Mouse (Mus musculus) forebrain, embryonic 14.5 days (tissue): Measurements from ENCODE around the gene 4930507D05Rik. TPM values are rescaled to one million over a fixed set of nuclear protein-coding genes. Genes with fewer than 3 reads are reported as not detected.

Experiments
- ATAC-seq: fragments of 200-750 bp; cut with Nextera tagmentation; 2 replicates; pipeline ENCODE4 v1.8.0; 2017; ENCODE audit warnings: mild to moderate bottlenecking, moderate library complexity
- DNase-seq: peaks from one replicate; pipeline ENCODE4 v3.0.0-alpha.2; 2015; ENCODE audit warnings: low spot score
- H3K27ac ChIP-seq: fragments of 300-500 bp; sonication (generic); 2 replicates; pipeline ENCODE4 v1.5.1; 2014; ENCODE audit warnings: low read depth, mild to moderate bottlenecking, control low read depth, low read length, moderate library complexity
- H3K27me3 ChIP-seq: fragments of 300-500 bp; sonication (generic); replicated peaks from 2 replicates; pipeline ENCODE4 v1.6.1; 2014; ENCODE audit warnings: low read length, control low read depth, mixed read lengths; ENCODE audit not compliant: control insufficient read depth, insufficient read depth
- H3K36me3 ChIP-seq: fragments of 300-500 bp; sonication (generic); 2 replicates; pipeline ENCODE4 v1.6.1; 2014; ENCODE audit warnings: low read length, control low read depth; ENCODE audit not compliant: control insufficient read depth, insufficient read depth
- H3K4me1 ChIP-seq: fragments of 300-500 bp; sonication (generic); 2 replicates; pipeline ENCODE4 v1.6.1; 2014; ENCODE audit warnings: antibody characterized with exemption, low read length, control low read depth; ENCODE audit not compliant: control insufficient read depth, insufficient read depth
- H3K4me2 ChIP-seq: fragments of 300-500 bp; sonication (generic); 2 replicates; pipeline ENCODE4 v1.6.1; 2014; ENCODE audit warnings: mild to moderate bottlenecking, control low read depth, low read length
- H3K4me3 ChIP-seq: fragments of 300-500 bp; sonication (generic); 2 replicates; pipeline ENCODE4 v1.5.1; 2014; ENCODE audit warnings: low read depth, low read length, control low read depth
- H3K9ac ChIP-seq: fragments of 300-500 bp; sonication (generic); 2 replicates; pipeline ENCODE4 v1.6.1; 2014; ENCODE audit warnings: mild to moderate bottlenecking, low read length, control low read depth, moderate library complexity
- H3K9me3 ChIP-seq: fragments of 300-500 bp; sonication (generic); replicated peaks from 2 replicates; pipeline ENCODE4 v1.6.1; 2016; ENCODE audit warnings: low read length, control low read depth, mixed read lengths; ENCODE audit not compliant: control insufficient read depth
- WGBS: fragments of 180-500 bp; shearing (Covaris S2); extraction: QIAGEN DNeasy Blood & Tissue Kit; methylation state at CpG from one replicate; pipeline ENCODE4 v1.1.7; 2014; 5-methylcytosine and 5-hydroxymethylcytosine counted together
- polyA plus RNA-seq: library from polyadenylated mRNA; unstranded; fragments of >200 nt; fragmentation: Nextera tagmentation; extraction: Ambion mirVana; gene quantifications from 2 replicates; pipeline ENCODE4 v1.2.1, GENCODE M21; 2014

The 4930507D05Rik gene
- polyA plus RNA-seq: 1.1 and 1.4 TPM in 2 replicates

DNA sequence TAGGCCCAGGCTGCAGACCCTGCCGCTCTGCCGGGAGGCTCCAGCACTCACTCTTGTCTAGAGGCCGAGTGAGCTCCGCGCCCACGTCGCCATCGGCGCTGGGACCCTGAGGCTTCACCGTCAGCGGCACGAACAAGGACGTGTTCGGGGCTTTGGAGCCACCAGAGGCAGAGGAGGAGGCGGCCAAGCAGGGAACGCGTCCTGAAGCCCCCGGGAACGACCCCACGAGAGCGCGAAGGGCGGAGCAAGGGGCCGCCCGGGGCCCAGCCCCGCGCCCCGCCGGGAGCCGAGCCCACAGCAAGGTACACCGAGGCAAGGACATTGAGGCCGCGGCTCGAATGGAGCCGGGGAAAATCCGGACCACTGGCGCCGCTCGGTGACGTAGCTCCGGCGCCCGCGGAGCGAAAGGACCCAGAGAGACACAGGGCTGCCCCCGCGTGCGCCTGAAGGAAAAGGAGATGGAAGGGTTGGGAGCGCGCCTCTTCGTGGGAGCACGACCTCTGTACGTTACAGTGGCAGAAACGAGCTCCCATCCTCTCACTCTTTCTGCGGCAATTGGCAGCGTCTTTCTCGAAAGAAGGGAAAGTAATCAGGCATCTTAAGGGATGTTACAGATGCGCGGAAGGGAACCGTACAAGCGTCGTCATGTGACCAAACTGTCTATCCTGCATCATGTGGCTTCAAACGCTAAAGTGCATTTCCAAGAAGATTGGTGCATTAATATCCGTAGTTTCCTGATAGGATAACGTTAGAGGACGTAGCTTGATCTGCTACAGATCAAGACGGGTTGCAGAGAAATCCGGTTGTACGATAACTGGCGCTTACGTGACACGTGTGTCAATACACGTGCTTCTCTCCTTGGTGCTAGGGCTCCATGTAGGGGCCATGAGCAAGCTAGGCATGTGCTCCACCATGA lies at the start of gene 4930507D05Rik, which contains the start of gene Supv3l1:
4930507D05Rik (plus strand) TSS at position 126 of the 916 bp plus-strand sequence.
Supv3l1 (minus strand) TSS at position 375 of the 916 bp plus-strand sequence.
- Histone ChIP-seq H3K36me3 (peaks cover 30% of the 10 kb centered on the region), H3K4me2 (peak within 1 kb of the TSS; percentile 63), H3K9ac (peak within 1 kb of the TSS; percentile 84), H3K27me3 (no peaks in the 10 kb centered on the region), H3K9me3 (no peaks in the 10 kb centered on the region), H3K4me1 (peaks cover 10% of the 10 kb centered on the region; the same call in 1 of the 2 replicates), H3K4me3 (peak within 1 kb of the TSS; percentile 79), H3K27ac (peak within 1 kb of the TSS; percentile 76)
- ATAC-seq (peak; percentile 95), DNase-seq (peak; percentile 96)
- WGBS: under 1% methylated on average over 73 of the region's 73 CpGs

DNA sequence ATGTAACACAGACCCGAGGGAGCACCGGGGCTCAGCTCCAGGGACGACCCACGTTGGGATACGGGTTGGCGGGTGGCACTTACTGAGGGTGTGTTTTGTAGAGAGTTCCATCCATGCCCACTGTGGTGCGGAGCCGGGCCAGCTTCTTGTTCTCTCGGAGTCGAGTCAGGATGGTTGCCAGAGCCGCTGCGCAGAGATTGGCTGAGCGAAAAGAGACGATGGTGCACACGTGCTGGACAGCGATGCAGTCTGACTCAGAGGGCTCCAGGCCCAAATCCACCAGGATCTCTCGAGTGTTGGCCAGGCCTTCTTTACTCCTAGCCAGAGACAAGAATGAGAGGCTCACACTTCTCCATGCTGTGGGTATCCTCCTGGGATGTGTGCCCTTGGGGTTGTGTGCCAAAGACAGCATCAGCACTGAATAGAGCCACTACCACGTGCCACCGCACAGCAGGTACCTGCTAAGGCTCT lies 47.6 kb upstream of the 4930507D05Rik start:
- DNase-seq (no peak), ATAC-seq (no peak)
- 84% methylated on average over 19 of the region's 19 CpGs for WGBS
- H3K4me1 ChIP-seq: no peaks in the 10 kb centered on the region
- H3K4me3 ChIP-seq: no peak overlapping the region
- no peaks in the 10 kb centered on the region for H3K36me3 ChIP-seq
- no peak overlapping the region for H3K9ac ChIP-seq
- no peaks in the 10 kb centered on the region for H3K9me3 ChIP-seq
- no peaks in the 10 kb centered on the region for H3K27me3 ChIP-seq
- no peak overlapping the region for H3K4me2 ChIP-seq
- no peak overlapping the region for H3K27ac ChIP-seq

DNA sequence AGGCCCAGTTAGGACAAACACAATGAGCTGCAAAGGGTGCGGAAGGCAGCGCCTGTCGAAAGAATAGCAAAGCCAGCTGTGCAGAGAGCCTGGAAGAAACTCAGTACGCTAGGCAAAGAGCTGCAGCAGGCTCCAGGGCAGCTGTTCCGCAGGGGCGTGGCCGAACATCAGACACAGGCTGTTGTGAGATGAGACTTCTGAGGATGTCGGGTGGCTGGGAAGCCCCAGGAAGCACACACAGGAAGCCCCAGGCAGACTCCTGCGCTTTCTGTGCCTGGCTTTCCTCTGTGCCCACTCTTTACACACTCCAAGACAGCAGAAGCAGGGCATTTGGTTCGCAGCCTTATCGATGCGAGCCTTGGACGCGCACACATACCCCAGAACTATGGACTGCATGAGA lies 44.4 kb upstream of the 4930507D05Rik start:
- Histone ChIP-seq H3K4me2 (0 out of 2 replicates have a peak overlapping the region, but pooled peaks have one; percentile 0), H3K36me3 (no peaks in the 10 kb centered on the region), H3K27me3 (no peaks in the 10 kb centered on the region), H3K4me3 (no peak overlapping the region), H3K4me1 (no peaks in the 10 kb centered on the region), H3K27ac (no peak overlapping the region), H3K9ac (no peak overlapping the region), H3K9me3 (no peaks in the 10 kb centered on the region)
- WGBS: 48% methylated on average over 14 of the region's 14 CpGs
- ATAC-seq (no peak), DNase-seq (peak; percentile 28)

DNA sequence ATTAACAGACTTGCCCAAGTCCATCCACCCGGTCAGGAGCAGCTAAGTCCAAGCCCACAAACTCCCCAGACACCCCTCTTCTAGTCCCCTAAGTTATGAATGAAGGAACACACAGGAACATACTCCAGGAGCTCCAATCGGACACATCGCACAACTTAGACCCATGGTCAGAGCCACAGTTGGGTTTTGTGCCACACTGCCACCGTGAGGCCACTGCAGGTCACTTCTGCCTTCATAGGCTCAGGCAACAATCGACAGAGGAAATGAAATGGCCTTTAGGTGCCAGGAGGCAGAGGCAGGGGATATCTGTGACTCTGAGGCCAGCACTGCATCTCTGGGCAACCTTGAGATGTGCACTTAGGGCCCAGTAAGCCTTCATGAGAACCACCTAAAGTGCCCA lies 38.3 kb upstream of the 4930507D05Rik start:
- no peaks in the 10 kb centered on the region for H3K36me3 ChIP-seq
- no peak overlapping the region for H3K9ac ChIP-seq
- no peaks in the 10 kb centered on the region for H3K9me3 ChIP-seq
- no peak overlapping the region for H3K4me2 ChIP-seq
- H3K27me3 ChIP-seq: no peaks in the 10 kb centered on the region
- no peak overlapping the region for H3K27ac ChIP-seq
- DNase-seq (peak; percentile 69), ATAC-seq (peak; percentile 66; the same call in 1 of the 2 replicates)
- H3K4me1 ChIP-seq: no peaks in the 10 kb centered on the region
- no peak overlapping the region for H3K4me3 ChIP-seq
- 9% methylated on average over 5 of the region's 5 CpGs for whole genome bisulfite sequencing

DNA sequence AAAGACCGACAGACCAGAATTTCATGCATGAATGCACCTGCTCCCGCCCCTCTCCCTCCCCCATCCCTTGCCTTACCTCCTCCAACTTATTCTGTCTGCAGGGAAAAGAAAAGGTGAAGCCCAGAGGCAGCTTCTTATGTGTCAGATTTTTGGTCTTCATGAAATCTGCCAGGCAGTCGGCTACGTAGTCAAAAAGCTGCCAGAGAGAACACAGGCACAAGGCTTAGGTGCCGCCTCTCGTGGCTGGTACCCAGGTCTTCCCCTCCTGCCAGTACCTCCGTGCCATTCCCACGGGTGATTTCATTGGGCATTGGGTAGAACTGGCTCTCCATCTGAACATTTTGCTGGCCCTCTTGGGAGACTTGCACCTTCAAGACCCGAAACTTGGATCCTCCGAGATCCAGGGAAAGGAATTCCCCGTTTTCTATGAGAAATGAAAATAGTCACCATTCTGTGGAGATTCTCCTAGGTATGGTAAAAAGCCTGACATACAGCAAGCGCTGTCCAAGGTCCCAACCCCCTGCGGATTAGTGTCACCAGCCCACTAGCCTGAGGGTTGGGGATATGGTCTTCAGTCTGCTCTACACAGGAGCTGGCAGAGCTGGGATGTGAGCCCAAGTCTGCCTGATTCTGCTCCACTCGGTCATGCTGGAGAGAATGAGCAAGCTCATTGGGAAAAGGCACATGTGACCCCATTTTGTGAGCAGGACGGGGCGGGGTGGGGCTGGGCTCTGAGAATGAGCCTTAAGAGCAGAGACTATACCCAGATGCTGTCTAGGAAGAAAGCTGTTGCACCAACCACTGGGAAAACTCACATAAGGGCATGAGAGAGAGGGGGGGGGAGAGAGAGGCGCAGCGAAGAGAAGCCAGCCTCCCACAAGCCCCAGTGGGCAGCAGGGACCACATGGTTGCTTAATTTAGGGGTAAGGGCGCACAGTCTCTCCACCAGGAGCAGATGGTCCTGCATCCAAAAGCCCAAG lies 37.6 kb upstream of the 4930507D05Rik start:
- 64% methylated on average over 19 of the region's 19 CpGs for WGBS
- no peak overlapping the region for H3K9ac ChIP-seq
- no peak overlapping the region for H3K27ac ChIP-seq
- no peaks in the 10 kb centered on the region for H3K36me3 ChIP-seq
- no peaks in the 10 kb centered on the region for H3K9me3 ChIP-seq
- H3K4me3 ChIP-seq: no peak overlapping the region
- H3K4me1 ChIP-seq: no peaks in the 10 kb centered on the region
- no peak overlapping the region for H3K4me2 ChIP-seq
- ATAC-seq (no peak), DNase-seq (no peak)
- no peaks in the 10 kb centered on the region for H3K27me3 ChIP-seq

DNA sequence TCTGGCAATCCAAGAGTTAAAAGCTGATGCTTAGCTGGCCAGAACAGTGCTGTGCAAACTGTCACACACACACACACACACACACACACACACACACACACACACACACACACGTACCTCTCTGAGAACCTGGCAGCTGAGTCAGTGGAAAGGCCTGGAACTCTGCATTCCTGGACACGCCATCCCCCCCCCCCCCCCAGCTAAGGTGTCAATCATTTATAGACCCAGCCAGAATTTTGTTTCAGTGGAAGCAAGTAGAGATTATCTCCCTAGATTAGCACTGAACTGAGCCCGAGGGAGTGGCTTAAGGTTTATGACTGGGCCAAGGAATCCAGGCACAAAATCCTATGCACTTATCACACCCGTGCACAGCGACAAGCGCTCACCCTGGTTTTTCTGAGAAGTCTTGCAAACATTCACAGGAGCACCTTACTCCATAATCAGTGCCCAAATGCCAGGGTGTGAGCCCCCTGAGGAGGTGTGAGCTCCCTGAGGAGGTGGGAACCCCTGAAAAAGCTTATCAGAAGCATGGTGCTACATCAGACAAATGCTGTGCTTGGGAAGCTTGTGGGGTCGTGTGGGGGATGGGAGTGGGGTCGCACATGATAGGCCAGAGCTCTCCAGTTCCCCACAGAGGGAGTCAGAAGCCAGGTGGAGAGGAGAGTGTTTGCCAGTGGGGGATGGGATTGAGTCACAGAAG lies 36.2 kb upstream of the 4930507D05Rik start:
- ATAC-seq: no peak
- H3K36me3 ChIP-seq: no peaks in the 10 kb centered on the region
- H3K9ac ChIP-seq: no peak overlapping the region
- 43% methylated on average over 8 of the region's 8 CpGs for WGBS
- no peak overlapping the region for H3K27ac ChIP-seq
- no peak overlapping the region for H3K4me3 ChIP-seq
- no peaks in the 10 kb centered on the region for H3K4me1 ChIP-seq
- DNase-seq: no peak
- H3K4me2 ChIP-seq: no peak overlapping the region
- no peaks in the 10 kb centered on the region for H3K9me3 ChIP-seq
- H3K27me3 ChIP-seq: no peaks in the 10 kb centered on the region

DNA sequence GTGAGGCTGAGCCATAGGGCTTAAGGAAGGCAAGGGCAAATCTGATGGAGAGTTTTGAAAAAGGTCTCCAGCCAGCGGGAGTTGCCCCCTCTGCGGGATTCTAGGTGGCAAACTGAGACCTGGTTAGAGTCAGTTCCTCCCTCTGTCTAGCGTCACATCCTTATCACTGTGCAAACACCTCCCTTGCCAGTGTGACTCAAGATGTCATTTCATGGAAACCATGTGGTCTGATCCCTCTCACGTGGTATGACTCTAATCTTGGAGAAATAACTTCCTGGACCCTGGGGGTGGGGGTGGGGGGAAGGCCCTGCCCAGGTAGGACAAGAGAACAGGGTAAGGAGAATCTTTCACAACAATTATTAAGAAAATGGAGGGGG lies 35.7 kb upstream of the 4930507D05Rik start:
- Histone ChIP-seq H3K4me1 (no peaks in the 10 kb centered on the region), H3K27ac (no peak overlapping the region), H3K4me2 (no peak overlapping the region), H3K27me3 (no peaks in the 10 kb centered on the region), H3K9me3 (no peaks in the 10 kb centered on the region), H3K36me3 (no peaks in the 10 kb centered on the region), H3K9ac (no peak overlapping the region), H3K4me3 (no peak overlapping the region)
- ATAC-seq: no peak
- WGBS: 52% methylated on average over 4 of the region's 4 CpGs
- no peak for DNase-seq

DNA sequence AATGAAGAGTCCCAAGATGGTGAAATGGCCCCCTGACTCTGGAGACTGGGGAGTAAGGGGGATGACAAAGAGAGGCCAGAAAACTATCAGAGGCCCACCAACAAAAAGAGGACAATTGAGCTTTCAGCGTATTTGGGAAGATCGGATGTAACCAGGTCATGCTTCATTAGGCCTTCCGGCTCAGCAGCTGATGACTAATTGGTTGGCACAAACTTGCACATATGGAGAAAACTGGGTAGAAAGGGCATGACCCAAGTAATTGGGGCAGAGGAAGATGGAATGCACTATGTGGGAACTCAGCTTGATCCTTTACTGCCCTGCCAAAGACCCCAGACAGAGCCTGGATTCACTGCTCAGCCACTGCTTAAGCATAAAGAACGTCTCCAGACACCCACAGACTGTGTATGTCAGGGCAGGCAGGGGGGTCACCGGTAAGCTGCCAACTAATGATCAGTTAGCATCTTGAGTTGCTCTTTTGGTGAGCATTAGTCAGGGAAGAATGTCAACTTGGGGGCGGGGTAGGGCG lies 30.4 kb upstream of the 4930507D05Rik start:
- ATAC-seq: no peak
- Histone ChIP-seq H3K27me3 (no peaks in the 10 kb centered on the region), H3K4me3 (no peak overlapping the region), H3K4me1 (no peaks in the 10 kb centered on the region), H3K9me3 (no peaks in the 10 kb centered on the region), H3K4me2 (no peak overlapping the region), H3K9ac (no peak overlapping the region), H3K36me3 (no peaks in the 10 kb centered on the region), H3K27ac (no peak overlapping the region)
- WGBS: 52% methylated on average over 7 of the region's 7 CpGs
- DNase-seq: no peak
